Mouse (Mus musculus): ENCODE measurements around the gene Dnajc19. TPM values are rescaled to one million over a fixed set of nuclear protein-coding genes. Genes with fewer than 3 reads are reported as not detected.

The Dnajc19 gene
- total and polyA plus RNA-seq, 3 experiments, result 143 to 166 TPM; not detected in 1

DNA sequence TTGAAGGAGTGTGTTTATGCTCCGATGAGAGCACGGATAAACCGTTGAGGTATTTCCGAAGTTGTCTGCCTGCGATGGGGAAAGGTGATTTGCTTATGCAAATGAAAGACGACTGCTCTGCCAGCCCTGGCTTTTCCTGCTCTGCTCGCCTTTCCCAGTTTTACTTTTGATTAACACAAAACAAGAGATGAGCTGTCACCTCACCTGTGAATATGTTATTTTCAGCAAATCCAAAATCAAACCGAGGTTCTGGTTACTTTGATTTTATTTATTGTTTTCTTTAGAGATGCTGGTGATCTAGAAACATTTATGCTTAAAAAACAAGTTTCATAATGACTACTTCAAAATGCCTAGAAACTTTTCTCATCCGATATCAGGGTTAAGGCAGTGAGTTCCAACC is 25.3 kb upstream of the Dnajc19 start:
- no peak for DNase-seq (ENCODE audit: low read depth, low spot score)
- H3K36me3 ChIP-seq (ENCODE audit: control insufficient read depth in 1 of 2, insufficient read depth in 2 of 2, low read length in 2 of 2), result no peaks in the 10 kb centered on the region
- no peaks in the 10 kb centered on the region for H3K4me1 ChIP-seq (ENCODE audit: control insufficient read depth in 1 of 2, insufficient read depth in 2 of 2, low read length in 2 of 2)
- H3K79me2 ChIP-seq (ENCODE audit: control insufficient read depth, insufficient read depth, low read length, poor library complexity), result no peaks in the 10 kb centered on the region
- no peak overlapping the region for H3K4me3 ChIP-seq (ENCODE audit: control insufficient read depth in 1 of 2, insufficient read depth in 1 of 2, low read depth in 2 of 2, low read length in 2 of 2)
- H3K27me3 ChIP-seq (ENCODE audit: control insufficient read depth in 1 of 2, insufficient read depth in 2 of 2, low read length in 2 of 2), result peaks cover 0 to 4% of the 10 kb centered on the region in 2 experiments; a peak in 3 of 4 replicates
- H3K9ac ChIP-seq (ENCODE audit: control insufficient read depth, low read depth, low read length, poor library complexity, severe bottlenecking), result no peak overlapping the region
- no peaks in the 10 kb centered on the region for H3K9me3 ChIP-seq (replicated peaks; ENCODE audit: insufficient read depth, low read length)
- no peak overlapping the region for H3K27ac ChIP-seq (ENCODE audit: control insufficient read depth, low read depth, low read length)
- TF ChIP-seq KAT2A (conservative IDR thresholded peaks at IDR 0.05; ENCODE audit: low read depth, low read length) (no peak), SIN3A (IDR thresholded peaks at IDR 0.05; ENCODE audit: low read length) (no peak), ZNF384 (IDR thresholded peaks at IDR 0.05; ENCODE audit: low read depth, low read length) (no peak), MEF2A (IDR thresholded peaks at IDR 0.05; ENCODE audit: extremely low read depth, insufficient replicate concordance, low read depth, low read length, poor library complexity, severe bottlenecking) (no peak), CHD1 (IDR thresholded peaks at IDR 0.05; ENCODE audit: low read depth, low read length) (no peak), ETS1 (IDR thresholded peaks at IDR 0.05; ENCODE audit: low read depth, low read length) (no peak), HCFC1 (IDR thresholded peaks at IDR 0.05; ENCODE audit: low read depth, low read length) (no peak), POLR2AphosphoS2 (IDR thresholded peaks at IDR 0.05; ENCODE audit: low read length) (no peak), EP300 (IDR thresholded peaks at IDR 0.05; ENCODE audit: low read depth in 1 of 2, low read length in 2 of 2) (no peak), E2F4 (IDR thresholded peaks at IDR 0.05; ENCODE audit: borderline replicate concordance, low read depth, low read length) (no peak), CHD2 (IDR thresholded peaks at IDR 0.05; ENCODE audit: low read length) (no peak), MAX (IDR thresholded peaks at IDR 0.05; ENCODE audit: low read length) (no peak)

DNA sequence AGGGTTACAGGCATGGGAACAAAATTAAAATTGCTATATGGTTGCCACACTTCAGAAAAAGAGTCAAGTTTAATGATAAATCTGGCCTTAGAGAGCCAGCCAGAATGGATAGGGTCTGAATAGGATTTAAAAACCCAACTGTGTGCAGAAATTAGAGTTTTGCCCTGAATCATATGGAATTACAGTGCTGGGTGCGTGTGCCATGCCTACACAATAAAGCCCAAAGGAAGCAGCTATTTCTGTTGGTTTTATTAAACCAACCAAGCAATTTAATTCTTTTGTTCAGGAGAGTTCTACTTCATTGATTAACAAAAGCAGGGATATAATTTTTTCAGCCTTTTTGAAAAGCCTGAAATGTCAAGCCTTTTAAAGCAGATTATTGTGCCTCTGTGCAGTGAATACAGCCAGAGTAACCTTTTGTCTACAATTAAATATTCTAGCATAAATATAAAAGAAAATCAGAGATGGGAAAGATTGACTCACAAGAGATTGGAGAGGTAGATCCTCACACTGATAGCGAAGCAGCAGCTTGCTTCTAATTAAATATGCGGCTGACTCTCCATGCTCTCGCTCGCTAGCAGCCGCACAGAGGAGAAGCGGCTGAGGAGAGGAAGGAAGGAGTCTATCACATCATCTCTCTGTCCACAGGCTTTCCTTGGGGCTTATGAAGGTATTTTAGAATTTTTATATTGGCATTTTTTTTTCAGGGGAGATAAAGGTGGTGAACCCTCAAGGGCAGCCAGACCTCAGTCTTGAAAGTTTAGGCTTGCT is 23.0 kb upstream of the Dnajc19 start:
- TF ChIP-seq RAD21 (IDR thresholded peaks at IDR 0.05; ENCODE audit: low read depth, low read length) (no peak), ZMIZ1 (IDR thresholded peaks at IDR 0.05; ENCODE audit: low read depth, low read length) (no peak), ELF1 (IDR thresholded peaks at IDR 0.05; ENCODE audit: low read depth, low read length) (no peak), POLR2A (IDR thresholded peaks at IDR 0.05; ENCODE audit: control insufficient read depth in 1 of 2, insufficient read depth in 1 of 2, low read depth in 1 of 2, low read length in 2 of 2, poor library complexity in 1 of 2) (no peak)
- Histone ChIP-seq H3K27ac (ENCODE audit: control insufficient read depth, low read depth, low read length) (no peak overlapping the region), H3K9ac (ENCODE audit: control insufficient read depth, low read depth, low read length, poor library complexity, severe bottlenecking) (no peak overlapping the region), H3K4me3 (ENCODE audit: control insufficient read depth in 1 of 2, insufficient read depth in 1 of 2, low read depth in 2 of 2, low read length in 2 of 2) (no peak overlapping the region), H3K27me3 (ENCODE audit: control insufficient read depth in 1 of 2, insufficient read depth in 2 of 2, low read length in 2 of 2) (peaks cover 0 to 4% of the 10 kb centered on the region in 2 experiments; a peak in 3 of 4 replicates), H3K9me3 (replicated peaks; ENCODE audit: insufficient read depth, low read length) (no peaks in the 10 kb centered on the region), H3K4me1 (ENCODE audit: control insufficient read depth in 1 of 2, insufficient read depth in 2 of 2, low read length in 2 of 2) (no peaks in the 10 kb centered on the region), H3K79me2 (ENCODE audit: control insufficient read depth, insufficient read depth, low read length, poor library complexity) (no peaks in the 10 kb centered on the region), H3K36me3 (ENCODE audit: control insufficient read depth in 1 of 2, insufficient read depth in 2 of 2, low read length in 2 of 2) (no peaks in the 10 kb centered on the region)
- no peak for DNase-seq (ENCODE audit: low read depth, low spot score)
